Comparison of ENCODE assay signal across 8 mouse cellular contexts in genomic region chr17:40879528-40879923, GRCm38 (mm10). TPM values are rescaled to one million over a fixed set of nuclear protein-coding genes. Genes with fewer than 3 reads are reported as not detected.
DNase-seq lines count a peak whose midpoint lies in the region; ATAC-seq and TF ChIP-seq lines count a peak whose summit lies in the region.

No protein-coding gene starts in this region.

- no peak for TF ChIP-seq POLR2A in thymus, adult 2 months (IDR thresholded peaks at IDR 0.05; ENCODE audit: control insufficient read depth, extremely low read depth, insufficient read depth, low read length, poor library complexity)

- no peak for TF ChIP-seq CTCF in thymus, adult 2 months (IDR thresholded peaks at IDR 0.05; ENCODE audit: borderline replicate concordance, control insufficient read depth, extremely low read depth, insufficient read depth, low read length, poor library complexity)

- no peaks in the 10 kb centered on the region for H3K9me3 ChIP-seq in liver, embryonic 15.5 days (replicated peaks)

- peak overlapping the region; percentile 36; the same call in 1 of the 2 replicates for H3K4me3 ChIP-seq in thymus, adult 2 months (ENCODE audit: control insufficient read depth, insufficient read depth, low read length)
- peak overlapping the region; percentile 76 for H3K4me3 ChIP-seq in liver, embryonic 15.5 days (replicated peaks)

- 12% methylated on average over 6 of the region's 6 CpGs for WGBS in thymus, adult 2 months
- WGBS in liver, embryonic 15.5 days (ENCODE audit: insufficient replicate concordance), result 3% methylated on average over 6 of the region's 6 CpGs

- no peaks in the 10 kb centered on the region; the same call in 1 of the 2 replicates for H3K4me1 ChIP-seq in thymus, adult 2 months (replicated peaks; ENCODE audit: control insufficient read depth, insufficient read depth, low read length)
- peaks cover 29% of the 10 kb centered on the region for H3K4me1 ChIP-seq in liver, embryonic 15.5 days (replicated peaks)

- H3K9ac ChIP-seq in liver, embryonic 15.5 days, result peak overlapping the region; percentile 63

- no peaks in the 10 kb centered on the region; the same call in 1 of the 2 replicates for H3K27me3 ChIP-seq in thymus, adult 2 months (ENCODE audit: control insufficient read depth, insufficient read depth, low read length)
- H3K27me3 ChIP-seq in liver, embryonic 15.5 days, result no peaks in the 10 kb centered on the region

- no peak for ATAC-seq in liver, embryonic 15.5 days (ENCODE audit: insufficient read depth)

- H3K27ac ChIP-seq in thymus, adult 2 months (ENCODE audit: control insufficient read depth, insufficient read depth, low read length), result no peak overlapping the region
- no peak overlapping the region for H3K27ac ChIP-seq in liver, embryonic 15.5 days (replicated peaks)

- peak; percentile 12 for DNase-seq in embryo, embryonic 10.5 days (ENCODE audit: low spot score)
- DNase-seq in embryo, embryonic 10 days (ENCODE audit: low spot score), result no peak
- DNase-seq in thymus, adult 2 months, result no peak
- DNase-seq in thymus, postnatal 36 days, result no peak
- DNase-seq in adrenal gland, adult 8-10 months, result no peak
- no peak for DNase-seq in cerebellum, adult 9-10 months
- DNase-seq in frontal cortex, adult 2 months (ENCODE audit: extremely low spot score in 1 of 2, low spot score in 1 of 2), result no peak

- peak overlapping the region; percentile 86 for H3K4me2 ChIP-seq in liver, embryonic 15.5 days

- no peaks in the 10 kb centered on the region for H3K36me3 ChIP-seq in thymus, adult 2 months (ENCODE audit: control insufficient read depth, insufficient read depth, low read length)
- no peaks in the 10 kb centered on the region for H3K36me3 ChIP-seq in liver, embryonic 15.5 days (replicated peaks)

RNA-seq across cellular contexts. Expression of gene 9130008F23Rik, which starts 0.8 kb away (rescaled TPM):
- 0.70 and 1.3 TPM in 2 replicates for polyA plus RNA-seq in thymus, adult 2 months (2012; rRNA removed)
- polyA plus RNA-seq in liver, embryonic 15.5 days (2015; fragmentation: Nextera tagmentation; extraction: Ambion mirVana), result 0.20 TPM in 2 replicates
- total RNA-seq in adrenal gland, adult 8-10 months (2022), result 1 to 10 TPM in 2 of 4 experiments, under 1 TPM in 2; 0.49 to 1.4 (median 1.0) TPM
- 2.0 and 2.2 TPM in 2 replicates for polyA plus RNA-seq in frontal cortex, adult 2 months (2012; rRNA removed)

RNA-seq across cellular contexts. Expression of gene Glyatl3, which starts 34.6 kb away (rescaled TPM):
- 0.09 and 0.27 TPM in 2 replicates for polyA plus RNA-seq in thymus, adult 2 months (2012; rRNA removed)
- not detected in 2 replicates for polyA plus RNA-seq in liver, embryonic 15.5 days (2015; fragmentation: Nextera tagmentation; extraction: Ambion mirVana)
- not detected for total RNA-seq in adrenal gland, adult 8-10 months (2022)
- 0.15 TPM in 1 of 2 replicates, not detected in the other for polyA plus RNA-seq in frontal cortex, adult 2 months (2012; rRNA removed)

RNA-seq across cellular contexts. Expression of gene Mut, which starts 55.0 kb away (rescaled TPM):
- 9.1 and 9.2 TPM in 2 replicates for polyA plus RNA-seq in thymus, adult 2 months (2012; rRNA removed)
- polyA plus RNA-seq in liver, embryonic 15.5 days (2015; fragmentation: Nextera tagmentation; extraction: Ambion mirVana), result 28.3 and 30.0 TPM in 2 replicates
- 100 to 1,000 TPM; 114 to 181 (median 161) TPM for total RNA-seq in adrenal gland, adult 8-10 months (2022)
- 20.4 and 25.4 TPM in 2 replicates for polyA plus RNA-seq in frontal cortex, adult 2 months (2012; rRNA removed)

RNA-seq across cellular contexts. Expression of gene Cenpq, which starts 55.3 kb away (rescaled TPM):
- polyA plus RNA-seq in thymus, adult 2 months (2012; rRNA removed), result 3.9 and 4.8 TPM in 2 replicates
- 19.4 and 22.8 TPM in 2 replicates for polyA plus RNA-seq in liver, embryonic 15.5 days (2015; fragmentation: Nextera tagmentation; extraction: Ambion mirVana)
- total RNA-seq in adrenal gland, adult 8-10 months (2022), result 1 to 10 TPM; 6.9 to 9.8 (median 8.1) TPM
- 4.6 and 5.0 TPM in 2 replicates for polyA plus RNA-seq in frontal cortex, adult 2 months (2012; rRNA removed)
